In the genomic region with DNA sequence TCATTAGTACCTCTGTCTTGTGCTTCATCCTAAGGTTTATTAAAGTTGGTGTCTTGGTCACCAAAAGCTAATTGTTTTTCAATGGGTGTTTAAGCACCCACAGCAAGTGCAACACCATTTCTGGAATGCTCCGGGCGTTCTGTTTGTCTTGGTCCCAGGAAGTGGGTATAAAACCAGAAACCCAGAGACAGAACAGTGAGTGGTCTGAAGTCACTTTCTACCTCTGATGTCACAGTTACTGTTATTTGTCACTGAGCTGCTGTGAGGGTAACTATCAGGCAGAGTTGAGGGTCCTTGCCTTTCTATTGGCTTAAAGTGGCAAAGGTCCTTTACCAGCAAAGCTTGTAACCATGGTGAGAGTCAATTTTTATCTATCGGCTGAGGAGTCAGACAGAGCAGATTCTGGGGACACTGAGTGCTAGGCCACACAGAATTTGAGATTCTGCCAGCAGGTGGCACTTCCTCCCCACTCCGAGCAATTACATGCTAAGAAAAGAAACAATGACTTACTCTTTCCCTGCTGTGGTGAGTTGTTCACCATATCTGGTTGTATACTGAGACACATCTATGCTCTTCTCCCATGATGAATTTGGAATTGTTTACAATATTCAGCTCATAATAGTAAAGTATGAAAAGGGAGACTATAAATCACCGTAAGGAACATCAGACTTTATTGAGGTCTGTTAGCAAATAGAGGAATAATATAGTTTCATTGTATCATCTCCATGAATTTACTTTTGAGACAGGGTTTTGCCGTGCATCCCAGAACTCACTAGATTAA, we compare ENCODE assay signal across 8 mouse cellular contexts. TPM values are rescaled to one million over a fixed set of nuclear protein-coding genes. Genes with fewer than 3 reads are reported as not detected.
DNase-seq lines count a peak whose midpoint lies in the region; ATAC-seq and TF ChIP-seq lines count a peak whose summit lies in the region.

No protein-coding gene starts in this region.

- H3K9me3 ChIP-seq in hindbrain, embryonic 15.5 days, result no peaks in the 10 kb centered on the region
- H3K9me3 ChIP-seq in liver, postnatal 0 days (ENCODE audit: low read length), result no peaks in the 10 kb centered on the region

- TF ChIP-seq CTCF in liver, postnatal 0 days (IDR thresholded peaks at IDR 0.05; ENCODE audit: low read depth), result peak; percentile 63

- TF ChIP-seq EP300 in liver, postnatal 0 days (IDR thresholded peaks at IDR 0.05; ENCODE audit: low read depth), result no peak

- H3K4me3 ChIP-seq in hindbrain, embryonic 15.5 days, result no peak overlapping the region
- peak overlapping the region; percentile 55; the same call in 1 of the 2 replicates for H3K4me3 ChIP-seq in liver, postnatal 0 days (ENCODE audit: low read depth, low read length)

- 48% methylated on average over 6 of the region's 6 CpGs for WGBS in hindbrain, embryonic 15.5 days
- 46% methylated on average over 6 of the region's 6 CpGs for WGBS in liver, postnatal 0 days (ENCODE audit: insufficient replicate concordance)

- peak; percentile 93 for ATAC-seq in frontal cortex, adult (ENCODE audit: low TSS enrichment)
- ATAC-seq in hindbrain, embryonic 15.5 days (ENCODE audit: low FRiP score, low read depth), result peak; percentile 57; the same call in 1 of the 2 replicates
- ATAC-seq in liver, postnatal 0 days, result no peak

- H3K4me1 ChIP-seq in hindbrain, embryonic 15.5 days (replicated peaks), result peaks cover 20% of the 10 kb centered on the region
- peaks cover 16% of the 10 kb centered on the region; the same call in 1 of the 2 replicates for H3K4me1 ChIP-seq in liver, postnatal 0 days (ENCODE audit: insufficient read depth)

- peak overlapping the region; percentile 99; the same call in 1 of the 2 replicates for H3K4me2 ChIP-seq in hindbrain, embryonic 15.5 days
- peak overlapping the region; percentile 72 for H3K4me2 ChIP-seq in liver, postnatal 0 days (ENCODE audit: low read depth, low read length)

- no peak overlapping the region for H3K27ac ChIP-seq in hindbrain, embryonic 15.5 days (replicated peaks)
- H3K27ac ChIP-seq in liver, postnatal 0 days (ENCODE audit: low read depth), result no peak overlapping the region

- no peak overlapping the region for H3K9ac ChIP-seq in hindbrain, embryonic 15.5 days
- no peak overlapping the region for H3K9ac ChIP-seq in liver, postnatal 0 days (replicated peaks)

- no peak for DNase-seq in frontal cortex, postnatal 14 days (ENCODE audit: low spot score in 2 of 2)
- DNase-seq in ES-CJ7 (ENCODE audit: low read depth, low spot score), result peak; percentile 58
- peak; percentile 58 for DNase-seq in embryo, embryonic 9.5 days (ENCODE audit: extremely low spot score)
- peak; percentile 36 for DNase-seq in liver, postnatal 0 days
- DNase-seq in retina, embryonic 14.5 days (ENCODE audit: low spot score), result peak; percentile 77
- DNase-seq in yolk sac, embryonic 10.5 days (ENCODE audit: low spot score), result no peak

- peaks cover 35% of the 10 kb centered on the region for H3K27me3 ChIP-seq in hindbrain, embryonic 15.5 days
- peaks cover 41% of the 10 kb centered on the region for H3K27me3 ChIP-seq in liver, postnatal 0 days (ENCODE audit: insufficient read depth, low read length)

- no peaks in the 10 kb centered on the region for H3K36me3 ChIP-seq in hindbrain, embryonic 15.5 days
- no peaks in the 10 kb centered on the region for H3K36me3 ChIP-seq in liver, postnatal 0 days (replicated peaks; ENCODE audit: insufficient read depth, low read length)

RNA-seq across cellular contexts. Expression of gene D930020B18Rik, which starts 1.0 kb away (rescaled TPM):
- polyA plus RNA-seq in hindbrain, embryonic 15.5 days (2015; fragmentation: Nextera tagmentation; extraction: Ambion mirVana), result 0.21 and 0.24 TPM in 2 replicates
- polyA plus RNA-seq in liver, postnatal 0 days (2015; fragmentation: Nextera tagmentation; extraction: Ambion mirVana), result not detected in 2 replicates

RNA-seq across cellular contexts. Expression of gene Xpot, which starts 14.2 kb away (rescaled TPM):
- 30.2 and 31.4 TPM in 2 replicates for polyA plus RNA-seq in hindbrain, embryonic 15.5 days (2015; fragmentation: Nextera tagmentation; extraction: Ambion mirVana)
- 17.5 and 19.4 TPM in 2 replicates for polyA plus RNA-seq in liver, postnatal 0 days (2015; fragmentation: Nextera tagmentation; extraction: Ambion mirVana)

RNA-seq across cellular contexts. Expression of gene Tbk1, which starts 53.8 kb away (rescaled TPM):
- 27.3 and 28.4 TPM in 2 replicates for polyA plus RNA-seq in hindbrain, embryonic 15.5 days (2015; fragmentation: Nextera tagmentation; extraction: Ambion mirVana)
- polyA plus RNA-seq in liver, postnatal 0 days (2015; fragmentation: Nextera tagmentation; extraction: Ambion mirVana), result 11.4 and 14.4 TPM in 2 replicates

Comparison
In these comparisons a context has a peak if more than half of its experiments do, and no peak if none do; other contexts are left out.
1. DNase-seq: peak in ES-CJ7 (single experiment), embryo, embryonic 9.5 days (single experiment), liver, postnatal 0 days (single experiment) and retina, embryonic 14.5 days (single experiment); none in frontal cortex, postnatal 14 days (0 of 2) and yolk sac, embryonic 10.5 days (single experiment).